Mouse (Mus musculus): Measurements from ENCODE around the gene Zwint. TPM values are rescaled to one million over a fixed set of nuclear protein-coding genes. Genes with fewer than 3 reads are reported as not detected.

Gene Zwint
- total and polyA plus RNA-seq, 3 experiments = 41.2 to 53.2 (median 47.6) TPM

GRCm38 (mm10) chr10:72713754-72714153, 59.1 kb downstream of the Zwint start:
- H3K27ac ChIP-seq = no peak overlapping the region
- H3K36me3 ChIP-seq (ENCODE audit: control insufficient read depth, insufficient read depth, low read length) = no peaks in the 10 kb centered on the region

More at GRCm38 (mm10) chr10:72713754-72714153, 59.1 kb downstream of the Zwint start:
- Histone ChIP-seq H3K4me1 (ENCODE audit: control insufficient read depth, insufficient read depth, low read length) (no peaks in the 10 kb centered on the region), H3K4me3 (no peak overlapping the region), H3K79me2 (replicated peaks; ENCODE audit: control insufficient read depth, insufficient read depth, low read length) (no peaks in the 10 kb centered on the region), H3K9ac (ENCODE audit: low read depth, low read length) (no peak overlapping the region), H3K27me3 (ENCODE audit: control insufficient read depth, insufficient read depth, low read length) (no peaks in the 10 kb centered on the region)
- 59% methylated on average over 2 of the region's 2 CpGs for WGBS
- DNase-seq = no peak
- intact Hi-C loops (cut with DNase I) = no loop called here
- TF ChIP-seq CTCF (IDR thresholded peaks at IDR 0.05) (no peak), POLR2A (IDR thresholded peaks at IDR 0.05; ENCODE audit: insufficient read depth, low read depth, low read length) (no peak)

Data from heart, adult 2 months (tissue).